Mouse (Mus musculus) embryo, embryonic 10.5 days (tissue): ENCODE data around the gene Lbx1.

Experiments used
- DNase-seq: peaks from one replicate; pipeline ENCODE4 v3.0.0-alpha.2; 2015; ENCODE audit warnings: low spot score

Gene Lbx1

DNA sequence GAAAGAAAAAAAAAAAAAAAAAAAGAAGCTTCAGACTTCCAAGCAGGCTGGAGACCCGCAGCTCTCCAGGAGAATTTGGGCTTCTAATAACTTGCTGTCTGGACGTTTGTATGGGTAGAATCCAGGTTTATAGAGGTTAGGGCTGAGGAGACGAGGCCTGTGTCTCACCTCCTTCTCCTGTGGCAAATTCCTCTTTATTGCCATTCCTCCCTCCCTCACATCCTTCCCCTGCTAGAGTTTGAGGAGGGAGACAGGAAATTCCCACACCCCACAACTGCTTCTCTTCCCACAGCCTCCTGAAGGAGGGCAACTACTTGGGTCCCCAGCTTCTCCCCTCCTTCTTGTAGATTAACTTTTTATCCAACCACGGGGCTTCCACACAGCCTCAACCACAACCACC, 20.2 kb downstream of the Lbx1 start:
- DNase-seq = no peak

DNA sequence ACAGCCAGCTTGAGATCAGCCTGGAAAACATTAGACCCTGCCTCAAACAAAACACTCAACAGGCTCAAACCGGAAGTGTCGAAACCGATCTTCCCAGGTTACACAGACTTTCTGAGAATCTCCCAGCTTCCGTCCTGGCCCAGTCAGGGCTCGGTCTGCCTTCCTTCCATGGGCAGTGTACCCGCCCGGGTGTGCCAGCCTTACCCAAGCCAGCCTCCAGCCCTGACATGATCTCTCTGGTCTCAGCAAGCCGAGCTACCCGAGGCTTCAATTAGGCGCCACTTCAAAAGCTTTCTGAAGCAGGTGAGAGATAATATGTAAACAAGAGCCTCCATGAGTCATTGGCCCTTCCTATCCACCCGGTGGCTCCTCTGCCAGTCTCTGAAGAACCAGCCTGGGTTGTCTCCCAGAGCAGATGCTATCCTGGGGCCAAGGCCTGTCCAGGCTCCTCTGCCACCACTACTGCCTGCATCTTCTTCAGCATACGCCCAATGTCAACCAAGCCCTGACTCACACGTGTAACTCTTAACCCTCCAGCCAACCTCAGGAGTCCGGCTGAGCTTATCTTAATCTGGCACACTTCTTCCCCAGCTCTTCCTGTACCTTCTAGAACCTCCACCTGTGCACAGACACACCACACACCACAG, 25.7 kb downstream of the Lbx1 start:
- DNase-seq = no peak

DNA sequence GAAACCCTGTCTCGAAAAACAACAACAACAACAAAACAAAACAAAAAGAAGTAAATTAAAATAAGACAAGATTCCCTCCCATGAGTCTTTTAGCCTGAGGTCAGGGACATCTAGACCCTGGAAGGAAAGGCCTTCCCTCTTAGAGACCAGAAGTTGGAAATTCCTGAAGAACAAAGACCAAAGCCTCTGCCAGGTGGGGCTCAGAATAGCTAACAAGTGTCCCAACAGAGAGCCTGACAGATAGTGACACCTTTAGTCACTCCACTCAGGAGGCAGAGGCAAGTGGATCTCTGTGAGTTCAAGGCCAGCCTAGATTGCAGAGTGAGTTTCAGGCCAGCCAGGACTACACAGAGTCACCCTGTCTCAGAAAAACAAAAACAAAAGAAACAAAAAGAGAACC, 26.4 kb downstream of the Lbx1 start:
- DNase-seq = no peak

DNA sequence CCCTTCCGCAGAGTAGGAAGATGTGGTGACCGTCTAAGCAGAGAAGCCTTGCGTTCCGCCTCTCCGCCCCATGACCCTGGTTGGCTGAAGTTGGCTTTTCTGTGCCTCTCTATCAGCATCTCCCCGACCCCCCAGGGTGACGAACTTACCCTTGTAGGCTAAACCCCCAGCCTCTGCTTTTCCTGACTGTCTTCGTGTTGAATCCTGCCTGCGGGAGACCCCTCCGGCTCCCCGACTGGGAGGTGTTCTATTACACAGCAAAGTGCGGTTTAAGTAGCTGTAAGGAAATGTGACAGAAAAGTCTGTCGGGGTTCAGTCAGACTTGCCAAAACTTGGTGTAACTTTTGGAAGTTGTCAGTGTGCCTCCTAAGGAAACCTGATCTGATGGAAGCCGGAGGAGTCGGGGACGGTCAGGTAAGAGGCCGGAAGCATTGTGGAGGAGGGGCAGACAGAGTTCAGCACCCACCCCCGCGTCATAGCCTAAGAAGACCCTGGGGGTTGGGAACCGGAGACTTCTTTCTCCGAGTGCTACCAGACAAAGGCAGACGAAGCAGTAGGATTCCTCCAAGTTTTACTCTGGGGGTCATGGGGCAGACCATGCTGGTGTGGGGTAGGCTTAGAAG, 27.1 kb downstream of the Lbx1 start:
- peak; percentile 44 for DNase-seq

DNA sequence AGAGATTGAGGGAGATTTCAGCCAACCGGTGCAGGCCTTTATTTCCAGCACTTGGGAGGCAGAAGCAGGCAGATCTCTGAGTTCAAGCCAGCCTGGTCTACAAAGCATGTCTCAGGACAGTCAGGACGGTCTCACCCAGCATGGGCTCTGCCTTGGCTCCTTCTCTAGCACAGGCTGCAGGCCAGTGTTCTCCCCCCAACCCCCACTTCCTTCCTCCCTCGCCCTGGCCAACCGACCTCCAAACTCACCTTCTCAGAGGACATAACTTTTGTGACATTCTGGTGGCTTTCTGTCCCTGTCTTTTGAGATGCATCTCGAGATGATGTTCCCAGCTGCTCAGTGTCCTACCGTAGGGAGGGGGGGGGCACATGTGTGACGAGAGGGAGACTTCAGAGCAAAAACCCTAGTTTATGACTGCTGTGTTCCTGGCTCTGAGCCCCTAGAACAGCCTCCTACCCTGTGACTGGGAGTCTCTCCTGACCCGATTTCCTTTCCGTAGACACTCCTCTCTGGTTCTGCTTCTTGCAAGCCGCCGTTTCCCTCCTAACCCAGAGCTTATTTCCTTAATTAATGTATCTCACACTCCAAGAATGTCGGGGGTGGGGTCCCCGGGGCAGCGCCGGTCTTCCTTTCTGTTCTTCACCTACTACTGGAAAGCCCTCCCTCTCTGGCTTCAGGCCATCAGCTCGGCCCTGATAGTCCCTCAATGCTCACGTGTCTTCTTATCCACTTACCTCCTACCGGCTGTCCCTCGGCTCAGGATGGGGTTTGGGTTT, 27.8 kb downstream of the Lbx1 start:
- DNase-seq = no peak

DNA sequence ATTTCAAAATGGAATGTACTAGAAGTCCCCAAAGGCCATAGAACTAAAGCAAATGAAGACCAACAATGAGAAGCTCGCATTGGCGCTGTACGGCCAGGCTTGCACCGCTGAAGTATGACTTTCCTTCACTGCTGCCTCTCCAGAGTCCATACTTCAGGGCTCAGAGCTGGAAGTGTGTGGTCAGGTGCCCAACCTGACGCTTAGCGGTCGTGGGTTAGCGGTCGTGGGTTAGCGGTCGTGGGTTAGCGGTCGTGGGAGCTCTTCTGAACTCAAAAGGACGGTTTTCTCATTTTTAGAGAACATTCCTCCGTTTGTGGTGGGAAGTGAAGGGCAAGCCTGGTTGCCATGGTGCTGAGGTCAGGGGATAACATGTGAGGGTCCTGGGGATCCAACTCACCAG, 28.5 kb downstream of the Lbx1 start:
- no peak for DNase-seq

DNA sequence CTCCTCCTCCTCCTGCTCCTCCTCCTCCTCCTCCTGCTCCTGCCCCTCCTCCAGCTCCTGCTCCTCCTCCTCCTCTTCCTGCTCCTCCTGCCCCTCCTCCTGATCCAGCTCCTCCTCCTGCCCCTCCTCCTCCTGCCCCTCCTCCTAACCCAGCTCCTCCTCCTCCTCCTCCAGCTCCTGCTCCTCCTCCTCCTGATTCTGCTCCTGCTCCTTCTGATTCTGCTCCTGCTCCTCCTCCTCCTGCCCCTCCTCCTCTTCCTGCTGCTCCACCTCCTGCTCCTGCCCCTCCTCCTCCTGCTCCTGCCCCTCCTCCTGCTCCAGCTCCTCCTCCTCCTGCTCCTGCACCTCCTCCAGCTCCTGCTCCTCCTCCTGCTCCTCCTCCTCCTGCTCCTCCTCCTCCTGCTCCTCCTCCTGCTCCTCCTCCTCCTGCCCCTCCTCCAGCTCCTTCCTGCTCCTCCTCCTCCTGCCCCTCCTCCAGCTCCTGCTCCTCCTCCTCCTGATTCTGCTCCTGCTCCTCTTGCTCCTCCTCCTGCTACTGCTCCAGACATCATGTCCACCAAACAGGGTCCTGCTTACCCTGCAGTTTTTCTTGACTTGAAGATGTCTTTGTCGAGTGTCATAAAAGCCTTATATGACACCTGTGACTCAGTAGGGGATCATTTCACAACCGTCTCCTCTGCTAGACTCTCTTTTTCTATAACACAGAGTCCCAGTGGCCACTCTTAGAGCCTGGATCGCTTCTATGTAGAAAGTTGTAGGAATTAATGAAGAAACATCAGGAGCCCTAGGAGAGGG, 30.1 kb downstream of the Lbx1 start:
- DNase-seq = no peak

DNA sequence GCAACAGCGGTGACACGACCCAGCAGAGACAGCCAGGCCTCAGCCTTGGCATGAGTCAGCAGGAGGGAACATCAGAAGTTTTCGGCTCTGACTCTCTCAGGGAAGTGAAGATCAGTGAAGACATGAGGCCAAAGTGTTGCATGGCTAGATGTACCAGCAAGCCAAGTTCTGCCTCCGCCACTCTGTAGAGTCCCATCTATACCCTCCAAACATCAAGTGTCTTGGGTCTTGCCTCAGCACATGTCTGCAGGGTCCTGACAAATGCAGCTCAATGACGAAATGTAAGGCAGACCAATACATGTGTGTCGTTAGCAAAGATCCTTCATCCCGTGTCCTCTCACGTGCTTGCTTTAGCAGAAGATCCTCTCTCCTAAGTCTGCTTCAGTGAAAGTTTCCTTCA, 38.6 kb downstream of the Lbx1 start:
- no peak for DNase-seq

DNA sequence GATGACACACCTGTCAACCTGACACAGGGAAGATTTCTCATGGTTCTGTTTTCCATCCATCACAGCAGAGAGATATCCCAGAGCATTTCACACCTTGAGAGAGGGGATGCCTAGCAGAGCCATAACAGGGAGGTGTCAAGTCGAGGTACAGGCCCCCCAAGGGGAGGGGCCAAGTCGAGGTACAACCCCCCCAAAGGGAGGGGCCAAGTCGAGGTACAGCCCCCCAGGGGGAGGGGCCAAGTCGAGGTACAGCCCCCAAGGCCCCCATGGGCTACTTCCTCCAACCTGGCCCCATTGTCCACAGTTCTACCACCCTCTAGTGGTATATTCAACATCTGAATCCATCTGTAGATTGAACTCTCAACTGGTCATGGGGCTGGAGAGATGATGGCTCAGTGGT, 41.0 kb downstream of the Lbx1 start:
- no peak for DNase-seq
